In the genomic region with DNA sequence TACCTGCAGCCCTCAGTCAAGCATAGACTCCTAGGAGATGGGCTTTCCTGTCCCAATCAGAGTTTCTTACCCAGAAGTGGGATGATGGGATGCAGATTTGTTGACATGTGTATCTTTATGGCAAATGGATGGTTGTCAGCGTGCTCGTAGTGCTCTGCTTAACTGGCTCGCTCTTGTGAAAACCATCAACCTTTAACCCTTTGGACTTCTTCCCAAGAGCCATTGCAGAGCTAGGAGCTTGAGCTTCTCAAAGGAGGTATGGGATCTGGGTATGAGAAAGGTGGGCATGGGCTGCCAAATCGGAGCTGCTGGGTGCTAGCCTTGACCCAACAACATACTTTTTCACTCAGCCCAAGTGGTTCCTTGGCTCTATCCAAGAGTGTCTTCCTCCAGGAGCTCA, we compare ENCODE assay signal across 21 mouse cellular contexts. TPM values are rescaled to one million over a fixed set of nuclear protein-coding genes. Genes with fewer than 3 reads are reported as not detected.
"Had no signal": no experiment of that assay in that cellular context is flagged by ENCODE, and none has a peak within 500 bp of the region (broad histone marks: within the 10 kb centered on the region; RNA-seq: fewer than 3 reads in every experiment).

No protein-coding gene starts in this region.

- DNase-seq: lung, embryonic 14.5 days; lung, postnatal 10 days; lung, postnatal 4 days; midbrain, embryonic 14.5 days; retina, postnatal 1 day; right cerebral cortex, adult 18-20 months; right cerebral cortex, postnatal 25 days; right cerebral cortex, postnatal 4 days; spleen, adult 18-20 months; thymus, adult 18-20 months; thymus, postnatal 14 days; thymus, postnatal 36 days had no signal

- H3K27me3 ChIP-seq: midbrain, embryonic 12.5 days; neural tube, embryonic 13.5 days; neural tube, embryonic 15.5 days had no signal

- H3K9me3 ChIP-seq: midbrain, embryonic 10.5 days; midbrain, embryonic 12.5 days; neural tube, embryonic 13.5 days; neural tube, embryonic 15.5 days had no signal

- H3K27ac ChIP-seq: midbrain, embryonic 10.5 days; midbrain, embryonic 12.5 days; neural tube, embryonic 13.5 days; neural tube, embryonic 15.5 days had no signal

- H3K4me1 ChIP-seq: midbrain, embryonic 10.5 days; midbrain, embryonic 12.5 days; neural tube, embryonic 13.5 days; neural tube, embryonic 15.5 days had no signal

- H3K9ac ChIP-seq: lung, embryonic 14.5 days; midbrain, embryonic 12.5 days; neural tube, embryonic 13.5 days; neural tube, embryonic 15.5 days had no signal

- ATAC-seq: midbrain, embryonic 16.5 days had no signal

- H3K4me2 ChIP-seq: lung, embryonic 14.5 days; midbrain, embryonic 12.5 days; neural tube, embryonic 13.5 days; neural tube, embryonic 15.5 days had no signal

- H3K4me3 ChIP-seq: midbrain, embryonic 10.5 days; midbrain, embryonic 12.5 days; myocyte; neural tube, embryonic 13.5 days; neural tube, embryonic 15.5 days had no signal

RNA-seq across cellular contexts. Expression of gene Prkag3, which starts 53.2 kb away (rescaled TPM):
- total RNA-seq: megakaryocyte, adult 5-6 weeks; megakaryocyte-erythroid progenitor cell, adult 5-6 weeks had no signal
- polyA plus RNA-seq: midbrain, embryonic 10.5 days; midbrain, embryonic 12.5 days; midbrain, embryonic 14.5 days; midbrain, embryonic 16.5 days; neural tube, embryonic 11.5 days; neural tube, embryonic 13.5 days had no signal
